ENCODE assay signal across 8 mouse cellular contexts in the genomic region with DNA sequence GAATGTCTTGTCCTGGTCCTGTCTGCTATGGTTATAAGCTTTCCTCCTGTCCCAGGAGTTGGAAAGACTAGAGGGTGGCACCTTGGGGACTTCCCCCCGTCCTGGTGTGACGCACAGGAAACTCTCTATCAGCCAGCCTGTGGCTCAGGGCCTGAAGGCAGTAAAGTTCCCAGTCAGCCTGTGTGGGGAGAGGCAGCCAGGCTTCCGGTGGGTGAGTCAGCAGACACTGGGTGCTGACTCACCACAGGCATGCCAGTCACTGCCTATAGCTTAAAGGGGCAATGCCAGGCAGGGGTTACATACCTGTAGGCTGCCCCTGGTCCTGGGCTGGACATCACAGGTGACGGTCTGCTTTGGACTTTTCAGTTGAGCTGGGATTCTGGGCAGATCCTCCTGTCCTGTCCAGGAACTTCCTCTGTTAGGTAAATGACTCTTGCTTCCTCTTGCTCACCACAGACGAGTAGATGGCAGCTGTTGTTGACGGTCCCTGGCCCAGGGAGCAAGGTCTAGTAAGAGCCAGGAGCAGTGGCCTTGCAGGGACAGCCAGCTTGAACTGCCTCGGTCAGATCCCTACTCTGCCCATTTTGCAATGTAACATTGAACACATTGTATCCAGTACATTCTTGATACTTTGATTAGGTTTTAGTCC. TPM values are rescaled to one million over a fixed set of nuclear protein-coding genes. Genes with fewer than 3 reads are reported as not detected.
DNase-seq lines count a peak whose midpoint lies in the region; ATAC-seq and TF ChIP-seq lines count a peak whose summit lies in the region.

No protein-coding gene starts in this region.

- H3K4me1 ChIP-seq in midbrain, embryonic 11.5 days (ENCODE audit: control insufficient read depth, insufficient read depth, low read length) = peaks cover 13% of the 10 kb centered on the region
- H3K4me1 ChIP-seq in midbrain, postnatal 0 days (ENCODE audit: insufficient read depth, low read length) = peaks cover 8% of the 10 kb centered on the region
- peaks cover 82% of the 10 kb centered on the region for H3K4me1 ChIP-seq in heart, embryonic 12.5 days (replicated peaks)
- H3K4me1 ChIP-seq in stomach, embryonic 16.5 days (ENCODE audit: control insufficient read depth, insufficient read depth, low read length) = peaks cover 63% of the 10 kb centered on the region

- no peak for ATAC-seq in midbrain, embryonic 11.5 days (ENCODE audit: low FRiP score)
- ATAC-seq in midbrain, postnatal 0 days (ENCODE audit: low FRiP score) = no peak
- peak; percentile 87 for ATAC-seq in heart, embryonic 12.5 days (ENCODE audit: insufficient number of reproducible peaks, low FRiP score)
- ATAC-seq in stomach, embryonic 16.5 days (ENCODE audit: insufficient read depth, low FRiP score) = peak; percentile 34

- WGBS in midbrain, embryonic 11.5 days = 80% methylated on average over 7 of the region's 7 CpGs
- WGBS in midbrain, postnatal 0 days = 85% methylated on average over 7 of the region's 7 CpGs
- WGBS in heart, embryonic 12.5 days = 49% methylated on average over 7 of the region's 7 CpGs
- 55% methylated on average over 7 of the region's 7 CpGs for WGBS in stomach, embryonic 16.5 days

- no peak overlapping the region for H3K4me3 ChIP-seq in midbrain, embryonic 11.5 days (ENCODE audit: low read depth, low read length)
- H3K4me3 ChIP-seq in midbrain, postnatal 0 days (ENCODE audit: low read depth, low read length) = no peak overlapping the region
- peak overlapping the region; percentile 12; the same call in 1 of the 2 replicates for H3K4me3 ChIP-seq in heart, embryonic 12.5 days
- H3K4me3 ChIP-seq in stomach, embryonic 16.5 days (replicated peaks; ENCODE audit: low read length) = no peak overlapping the region

- H3K27ac ChIP-seq in midbrain, embryonic 11.5 days (ENCODE audit: low read depth, low read length) = no peak overlapping the region
- no peak overlapping the region for H3K27ac ChIP-seq in midbrain, postnatal 0 days (ENCODE audit: low read depth, low read length)
- peak overlapping the region; percentile 78 for H3K27ac ChIP-seq in heart, embryonic 12.5 days (ENCODE audit: poor library complexity, severe bottlenecking)
- peak overlapping the region; percentile 80 for H3K27ac ChIP-seq in stomach, embryonic 16.5 days (ENCODE audit: low read length)

- no peak overlapping the region for H3K4me2 ChIP-seq in midbrain, embryonic 11.5 days
- H3K4me2 ChIP-seq in midbrain, postnatal 0 days (ENCODE audit: low read depth, low read length, poor library complexity, severe bottlenecking) = no peak overlapping the region
- peak overlapping the region; percentile 51 for H3K4me2 ChIP-seq in heart, embryonic 12.5 days
- peak overlapping the region; percentile 30 for H3K4me2 ChIP-seq in stomach, embryonic 16.5 days (ENCODE audit: low read depth, low read length)

- no peaks in the 10 kb centered on the region for H3K9me3 ChIP-seq in midbrain, embryonic 11.5 days (ENCODE audit: control insufficient read depth, low read length)
- no peaks in the 10 kb centered on the region for H3K9me3 ChIP-seq in midbrain, postnatal 0 days (ENCODE audit: low read length)
- no peaks in the 10 kb centered on the region for H3K9me3 ChIP-seq in heart, embryonic 12.5 days (replicated peaks)
- H3K9me3 ChIP-seq in stomach, embryonic 16.5 days (replicated peaks; ENCODE audit: control insufficient read depth, low read length) = no peaks in the 10 kb centered on the region

- no peak for TF ChIP-seq CTCF in midbrain, postnatal 0 days (IDR thresholded peaks at IDR 0.05)

- no peaks in the 10 kb centered on the region for H3K36me3 ChIP-seq in midbrain, embryonic 11.5 days (ENCODE audit: control insufficient read depth, insufficient read depth, low read length)
- no peaks in the 10 kb centered on the region for H3K36me3 ChIP-seq in midbrain, postnatal 0 days (ENCODE audit: insufficient read depth, low read length)
- H3K36me3 ChIP-seq in heart, embryonic 12.5 days = no peaks in the 10 kb centered on the region
- no peaks in the 10 kb centered on the region for H3K36me3 ChIP-seq in stomach, embryonic 16.5 days (ENCODE audit: control insufficient read depth, insufficient read depth, low read length)

- H3K9ac ChIP-seq in midbrain, embryonic 11.5 days (ENCODE audit: low read length) = no peak overlapping the region
- no peak overlapping the region for H3K9ac ChIP-seq in midbrain, postnatal 0 days (replicated peaks; ENCODE audit: low read length, poor library complexity, severe bottlenecking)
- H3K9ac ChIP-seq in heart, embryonic 12.5 days = peak overlapping the region; percentile 21; the same call in 1 of the 2 replicates
- peak overlapping the region; percentile 36; the same call in 1 of the 2 replicates for H3K9ac ChIP-seq in stomach, embryonic 16.5 days (ENCODE audit: low read length)

- no peaks in the 10 kb centered on the region for H3K27me3 ChIP-seq in midbrain, embryonic 11.5 days (ENCODE audit: control insufficient read depth, insufficient read depth, low read length)
- no peaks in the 10 kb centered on the region for H3K27me3 ChIP-seq in midbrain, postnatal 0 days (ENCODE audit: insufficient read depth, low read length)
- no peaks in the 10 kb centered on the region for H3K27me3 ChIP-seq in heart, embryonic 12.5 days (replicated peaks)
- H3K27me3 ChIP-seq in stomach, embryonic 16.5 days (ENCODE audit: control insufficient read depth, insufficient read depth, low read length) = no peaks in the 10 kb centered on the region

- peak; percentile 33 for DNase-seq in midbrain, embryonic 11.5 days (ENCODE audit: low spot score, missing footprints)
- no peak for DNase-seq in midbrain, postnatal 0 days (ENCODE audit: low spot score)
- DNase-seq in c-Kit-positive CD71-positive TER-119-positive erythroid progenitor cells, embryonic 14.5 days (ENCODE audit: low spot score) = peak; percentile 87
- peak; percentile 56 to 74 for DNase-seq in kidney, postnatal 4 days
- peak; percentile 81 for DNase-seq in lung, postnatal 25 days (ENCODE audit: low spot score)
- no peak for DNase-seq in cerebellum, postnatal 10 days

RNA-seq across cellular contexts. Expression of a gene that starts 3.6 kb away (rescaled TPM):
- 34.2 and 37.4 TPM in 2 replicates for polyA plus RNA-seq in midbrain, embryonic 11.5 days (2014; fragmentation: Nextera tagmentation; extraction: Ambion mirVana)
- 10.1 and 23.1 TPM in 2 replicates for total RNA-seq in midbrain, postnatal 0 days (2014; rRNA removed)
- polyA plus RNA-seq in midbrain, postnatal 0 days (2015; fragmentation: Nextera tagmentation; extraction: Ambion mirVana) = 22.9 and 23.4 TPM in 2 replicates
- 77.6 and 78.5 TPM in 2 replicates for polyA plus RNA-seq in heart, embryonic 12.5 days (2016; fragmentation: Nextera tagmentation; extraction: Ambion mirVana)
- polyA plus RNA-seq in stomach, embryonic 16.5 days (2015; fragmentation: Nextera tagmentation; extraction: Ambion mirVana) = 119 and 132 TPM in 2 replicates

RNA-seq across cellular contexts. Expression of a gene that starts 20.9 kb away (rescaled TPM):
- polyA plus RNA-seq in midbrain, embryonic 11.5 days (2014; fragmentation: Nextera tagmentation; extraction: Ambion mirVana) = 18.3 and 24.3 TPM in 2 replicates
- total RNA-seq in midbrain, postnatal 0 days (2014; rRNA removed) = 28.7 and 33.5 TPM in 2 replicates
- 14.5 and 15.9 TPM in 2 replicates for polyA plus RNA-seq in midbrain, postnatal 0 days (2015; fragmentation: Nextera tagmentation; extraction: Ambion mirVana)
- polyA plus RNA-seq in heart, embryonic 12.5 days (2016; fragmentation: Nextera tagmentation; extraction: Ambion mirVana) = 22.1 and 25.5 TPM in 2 replicates
- 11.0 and 13.8 TPM in 2 replicates for polyA plus RNA-seq in stomach, embryonic 16.5 days (2015; fragmentation: Nextera tagmentation; extraction: Ambion mirVana)

RNA-seq across cellular contexts. Expression of a gene that starts 56.4 kb away (rescaled TPM):
- 60.2 and 67.2 TPM in 2 replicates for polyA plus RNA-seq in midbrain, embryonic 11.5 days (2014; fragmentation: Nextera tagmentation; extraction: Ambion mirVana)
- total RNA-seq in midbrain, postnatal 0 days (2014; rRNA removed) = 47.1 and 53.4 TPM in 2 replicates
- 52.0 and 55.5 TPM in 2 replicates for polyA plus RNA-seq in midbrain, postnatal 0 days (2015; fragmentation: Nextera tagmentation; extraction: Ambion mirVana)
- polyA plus RNA-seq in heart, embryonic 12.5 days (2016; fragmentation: Nextera tagmentation; extraction: Ambion mirVana) = 52.6 and 53.9 TPM in 2 replicates
- 58.7 and 60.1 TPM in 2 replicates for polyA plus RNA-seq in stomach, embryonic 16.5 days (2015; fragmentation: Nextera tagmentation; extraction: Ambion mirVana)

Comparison
In these comparisons a context has a peak if more than half of its experiments do, and no peak if none do; other contexts are left out.
1. DNase-seq: peak in midbrain, embryonic 11.5 days (single experiment), c-Kit-positive CD71-positive TER-119-positive erythroid progenitor cells, embryonic 14.5 days (single experiment), kidney, postnatal 4 days (2 of 2) and lung, postnatal 25 days (single experiment); none in midbrain, postnatal 0 days (single experiment) and cerebellum, postnatal 10 days (0 of 2).
2. ATAC-seq: peak in heart, embryonic 12.5 days (single experiment) and stomach, embryonic 16.5 days (single experiment); none in midbrain, embryonic 11.5 days (single experiment) and midbrain, postnatal 0 days (single experiment).
3. H3K27ac ChIP-seq: peak in heart, embryonic 12.5 days (single experiment) and stomach, embryonic 16.5 days (single experiment); none in midbrain, embryonic 11.5 days (single experiment) and midbrain, postnatal 0 days (single experiment).
4. H3K4me2 ChIP-seq: peak in heart, embryonic 12.5 days (single experiment) and stomach, embryonic 16.5 days (single experiment); none in midbrain, embryonic 11.5 days (single experiment) and midbrain, postnatal 0 days (single experiment).
5. H3K9ac ChIP-seq: peak in heart, embryonic 12.5 days (single experiment) and stomach, embryonic 16.5 days (single experiment); none in midbrain, embryonic 11.5 days (single experiment) and midbrain, postnatal 0 days (single experiment).